Mouse (Mus musculus) kidney, postnatal 0 days (tissue): ENCODE measurements at regions not wholly inside any gene's neighbourhood (a gene's known extent, or its start where the extent isn't known, plus 50 kb on each side); places are given as distances from the start of the nearest gene placed in this dataset.
A peak's percentile ranks its signal among the peaks of the same experiment; 100 is the strongest.

ENCODE experiments used
- ATAC-seq: fragments of 200-750 bp; cut with Nextera tagmentation; replicated peaks from 2 replicates; pipeline ENCODE4 v1.8.0; 2017; ENCODE audit warnings: low read depth, moderate number of reproducible peaks, moderate TSS enrichment, moderate library complexity; ENCODE audit not compliant: low FRiP score
- DNase-seq: peaks from one replicate; pipeline ENCODE4 v3.0.0-alpha.2; 2016; ENCODE audit warnings: low spot score
- H3K27ac ChIP-seq: fragments of 300-500 bp; sonication (generic); 2 replicates; pipeline ENCODE4 v1.5.1; 2014; ENCODE audit warnings: mild to moderate bottlenecking
- H3K27me3 ChIP-seq: fragments of 300-500 bp; sonication (generic); 2 replicates; pipeline ENCODE4 v1.6.1; 2014; ENCODE audit warnings: low read length, mixed read lengths; ENCODE audit not compliant: insufficient read depth
- H3K36me3 ChIP-seq: fragments of 300-500 bp; sonication (generic); 2 replicates; pipeline ENCODE4 v1.6.1; 2014; ENCODE audit warnings: low read length, mixed read lengths; ENCODE audit not compliant: insufficient read depth
- H3K4me1 ChIP-seq: fragments of 300-500 bp; sonication (generic); replicated peaks from 2 replicates; pipeline ENCODE4 v1.6.1; 2014; ENCODE audit warnings: antibody characterized with exemption, low read length, mixed read lengths; ENCODE audit not compliant: insufficient read depth
- H3K4me2 ChIP-seq: fragments of 300-500 bp; sonication (generic); 2 replicates; pipeline ENCODE4 v1.6.1; 2014; ENCODE audit warnings: mild to moderate bottlenecking, low read length, moderate library complexity, mixed read lengths
- H3K4me3 ChIP-seq: fragments of 300-500 bp; sonication (generic); replicated peaks from 2 replicates; pipeline ENCODE4 v1.5.1; 2014; ENCODE audit warnings: low read depth, low read length
- H3K9ac ChIP-seq: fragments of 300-500 bp; sonication (generic); 2 replicates; pipeline ENCODE4 v1.6.1; 2014; ENCODE audit warnings: low read depth, low read length
- H3K9me3 ChIP-seq: fragments of 300-500 bp; sonication (generic); replicated peaks from 2 replicates; pipeline ENCODE4 v1.6.1; 2016; ENCODE audit warnings: low read length, inconsistent platforms, mixed read lengths
- CTCF ChIP-seq: IDR thresholded peaks from 2 replicates; pipeline ENCODE4 v1.5.1; 2016; ENCODE audit warnings: antibody characterized with exemption, low read depth, mild to moderate bottlenecking, moderate library complexity
- WGBS: fragments of 180-500 bp; shearing (Covaris S2); extraction: QIAGEN DNeasy Blood & Tissue Kit; methylation state at CpG from one replicate; pipeline ENCODE4 v1.1.7; 2014; 5-methylcytosine and 5-hydroxymethylcytosine counted together

- Histone ChIP-seq H3K4me2 (no peak overlapping the region), H3K4me3 (no peak overlapping the region), H3K9ac (no peak overlapping the region), H3K27ac (no peak overlapping the region), H3K9me3 (no peaks in the 10 kb centered on the region), H3K36me3 (no peaks in the 10 kb centered on the region), H3K4me1 (no peaks in the 10 kb centered on the region), H3K27me3 (no peaks in the 10 kb centered on the region)
- 17% methylated on average over 2 of the region's 2 CpGs for WGBS
- DNase-seq (no peak), ATAC-seq (no peak)
- TF ChIP-seq CTCF, result no peak
Measured at GRCm38 (mm10) chr12:45745697-45746096, 671.2 kb upstream of the Stxbp6 start.

- no peaks in the 10 kb centered on the region for H3K4me1 ChIP-seq
- H3K27me3 ChIP-seq, result no peaks in the 10 kb centered on the region
- no peak overlapping the region for H3K4me2 ChIP-seq
- H3K9ac ChIP-seq, result no peak overlapping the region
- ATAC-seq, result no peak
- no peaks in the 10 kb centered on the region for H3K9me3 ChIP-seq
- no peaks in the 10 kb centered on the region for H3K36me3 ChIP-seq
- H3K4me3 ChIP-seq, result no peak overlapping the region
- DNase-seq, result no peak
- WGBS, result 84% methylated on average over 2 of the region's 2 CpGs
- H3K27ac ChIP-seq, result no peak overlapping the region
- TF ChIP-seq CTCF, result no peak
Measured at GRCm38 (mm10) chr12:45744619-45745018, 670.1 kb upstream of the Stxbp6 start.

- H3K27ac ChIP-seq, result no peak overlapping the region
- no peak for TF ChIP-seq CTCF
- 16% methylated on average over 4 of the region's 4 CpGs for WGBS
- no peaks in the 10 kb centered on the region for H3K4me1 ChIP-seq
- ATAC-seq (0 out of 2 replicates have a peak, but pooled peaks have one; percentile 46), DNase-seq (peak; percentile 25)
- H3K27me3 ChIP-seq, result no peaks in the 10 kb centered on the region
- no peaks in the 10 kb centered on the region for H3K36me3 ChIP-seq
- no peak overlapping the region for H3K4me3 ChIP-seq
- H3K9ac ChIP-seq, result no peak overlapping the region
- no peaks in the 10 kb centered on the region for H3K9me3 ChIP-seq
- H3K4me2 ChIP-seq, result no peak overlapping the region
Measured at GRCm38 (mm10) chr12:45733661-45734060, 659.2 kb upstream of the Stxbp6 start.

- ATAC-seq (no peak), DNase-seq (peak; percentile 62)
- no peak overlapping the region for H3K4me3 ChIP-seq
- no peaks in the 10 kb centered on the region for H3K27me3 ChIP-seq
- WGBS, result 35% methylated on average over 5 of the region's 5 CpGs
- no peaks in the 10 kb centered on the region for H3K4me1 ChIP-seq
- no peaks in the 10 kb centered on the region for H3K36me3 ChIP-seq
- H3K4me2 ChIP-seq, result no peak overlapping the region
- no peak for TF ChIP-seq CTCF
- no peak overlapping the region for H3K27ac ChIP-seq
- H3K9me3 ChIP-seq, result no peaks in the 10 kb centered on the region
- H3K9ac ChIP-seq, result no peak overlapping the region
Measured at GRCm38 (mm10) chr12:45724565-45725370, 650.3 kb upstream of the Stxbp6 start.

GRCm38 (mm10) chr12:45711351-45711750, 636.8 kb upstream of the Stxbp6 start:
- Histone ChIP-seq H3K36me3 (no peaks in the 10 kb centered on the region), H3K27me3 (no peaks in the 10 kb centered on the region), H3K4me2 (no peak overlapping the region), H3K27ac (no peak overlapping the region), H3K9ac (no peak overlapping the region), H3K9me3 (no peaks in the 10 kb centered on the region), H3K4me3 (no peak overlapping the region), H3K4me1 (no peaks in the 10 kb centered on the region)
- DNase-seq, result no peak
- TF ChIP-seq CTCF, result no peak
- no peak for ATAC-seq

GRCm38 (mm10) chr12:45710766-45711165, 636.3 kb upstream of the Stxbp6 start:
- Histone ChIP-seq H3K9me3 (no peaks in the 10 kb centered on the region), H3K27me3 (no peaks in the 10 kb centered on the region), H3K9ac (no peak overlapping the region), H3K36me3 (no peaks in the 10 kb centered on the region), H3K4me3 (no peak overlapping the region), H3K4me1 (no peaks in the 10 kb centered on the region), H3K27ac (no peak overlapping the region), H3K4me2 (no peak overlapping the region)
- DNase-seq, result no peak
- WGBS, result 71% methylated on average over 1 of the region's 1 CpGs
- no peak for TF ChIP-seq CTCF
- ATAC-seq, result no peak
